Mouse (Mus musculus) forebrain, embryonic 10.5 days (tissue): ENCODE measurements around the gene Zeb2. TPM values are rescaled to one million over a fixed set of nuclear protein-coding genes. Genes with fewer than 3 reads are reported as not detected.

Source experiments
- DNase-seq: peaks from one replicate; pipeline ENCODE4 v3.0.0-alpha.2; 2017; ENCODE audit warnings: low spot score; ENCODE audit errors: extremely low spot score
- H3K27ac ChIP-seq: fragments of 300-500 bp; sonication (generic); 2 replicates; pipeline ENCODE4 v1.5.1; 2016; ENCODE audit warnings: mild to moderate bottlenecking
- H3K27me3 ChIP-seq: fragments of 300-500 bp; sonication (generic); 2 replicates; pipeline ENCODE4 v1.6.1; 2016; ENCODE audit warnings: mild to moderate bottlenecking; ENCODE audit not compliant: poor library complexity, severe bottlenecking
- H3K36me3 ChIP-seq: fragments of 300-500 bp; sonication (generic); replicated peaks from 2 replicates; pipeline ENCODE4 v1.6.1; 2016; ENCODE audit warnings: mild to moderate bottlenecking, moderate library complexity
- H3K4me1 ChIP-seq: fragments of 300-500 bp; sonication (generic); 2 replicates; pipeline ENCODE4 v1.6.1; 2016
- H3K4me3 ChIP-seq: fragments of 300-500 bp; sonication (generic); 2 replicates; pipeline ENCODE4 v1.5.1; 2016; ENCODE audit warnings: mild to moderate bottlenecking, moderate library complexity
- H3K9me3 ChIP-seq: fragments of 300-500 bp; sonication (generic); 2 replicates; pipeline ENCODE4 v1.6.1; 2016; ENCODE audit warnings: mild to moderate bottlenecking, moderate library complexity
- WGBS: fragments of 180-500 bp; shearing (Covaris S2); methylation state at CpG from one replicate; pipeline ENCODE4 v1.1.7; 2016; 5-methylcytosine and 5-hydroxymethylcytosine counted together
- polyA plus RNA-seq: library from polyadenylated mRNA; unstranded; fragments of >200 nt; fragmentation: Nextera tagmentation; extraction: Ambion mirVana; gene quantifications from 2 replicates; pipeline ENCODE4 v1.2.1, GENCODE M21; 2016

Zeb2 gene
- polyA plus RNA-seq, 1 experiment from 2014 or later = 30.2 TPM

DNA sequence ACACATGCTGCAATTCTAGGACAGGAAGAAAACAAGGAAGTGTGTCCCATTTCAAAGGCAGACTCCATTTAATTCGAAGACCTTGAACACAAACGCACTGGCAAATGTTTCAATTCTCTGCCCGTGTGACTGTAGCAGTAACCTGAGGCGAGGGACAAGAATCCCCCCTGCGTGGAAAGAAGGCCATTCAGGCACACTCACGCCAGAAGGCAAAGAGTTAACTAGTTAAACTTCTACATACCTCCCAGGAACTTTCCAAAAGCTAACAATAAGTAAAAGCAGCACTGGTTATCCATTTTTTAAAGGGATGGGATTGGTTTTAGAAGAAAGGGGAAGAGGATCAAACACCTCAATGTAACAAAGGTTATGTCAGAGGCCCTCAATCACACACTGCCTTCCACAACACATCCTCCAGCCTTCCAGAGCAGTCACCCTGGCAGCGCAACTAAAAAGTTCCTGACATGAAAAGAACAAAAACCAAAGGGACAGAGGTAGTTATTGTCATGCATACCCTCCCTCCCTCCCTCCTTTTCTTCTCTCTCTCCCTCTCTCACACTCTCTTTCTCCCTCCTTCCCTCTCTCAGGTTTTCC lies 53.8 kb downstream of the Zeb2 start:
- H3K4me1 ChIP-seq = peaks cover 78% of the 10 kb centered on the region
- WGBS = 30% methylated on average over 7 of the region's 7 CpGs
- no peak for DNase-seq
- no peak overlapping the region for H3K4me3 ChIP-seq
- peaks cover 12% of the 10 kb centered on the region; the same call in 1 of the 2 replicates for H3K36me3 ChIP-seq
- no peaks in the 10 kb centered on the region for H3K9me3 ChIP-seq
- H3K27me3 ChIP-seq = no peaks in the 10 kb centered on the region
- H3K27ac ChIP-seq = peak overlapping the region; percentile 67

DNA sequence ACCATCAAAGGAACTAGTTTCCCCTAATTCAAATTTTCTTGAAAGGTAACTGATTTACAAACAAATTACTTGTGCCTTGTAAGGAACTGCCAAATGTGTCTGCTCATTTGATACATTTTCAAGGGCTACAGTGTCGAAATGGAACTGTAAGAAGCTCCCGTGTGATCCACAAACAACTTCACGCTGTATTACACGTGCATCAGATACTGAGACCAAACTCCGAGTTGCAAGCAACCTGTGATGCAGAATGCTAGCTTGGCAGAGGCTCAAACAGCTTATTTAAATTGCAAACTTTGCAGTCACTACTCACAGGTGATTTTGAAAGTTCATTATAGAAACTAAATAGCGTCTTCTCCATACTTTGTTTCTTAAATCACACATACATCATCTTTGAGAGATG lies 55.1 kb downstream of the Zeb2 start:
- WGBS = 84% methylated on average over 6 of the region's 6 CpGs
- Histone ChIP-seq H3K27ac (no peak overlapping the region), H3K9me3 (no peaks in the 10 kb centered on the region), H3K27me3 (no peaks in the 10 kb centered on the region), H3K4me1 (peaks cover 70% of the 10 kb centered on the region), H3K36me3 (peaks cover 12% of the 10 kb centered on the region; the same call in 1 of the 2 replicates), H3K4me3 (no peak overlapping the region)
- DNase-seq = no peak

DNA sequence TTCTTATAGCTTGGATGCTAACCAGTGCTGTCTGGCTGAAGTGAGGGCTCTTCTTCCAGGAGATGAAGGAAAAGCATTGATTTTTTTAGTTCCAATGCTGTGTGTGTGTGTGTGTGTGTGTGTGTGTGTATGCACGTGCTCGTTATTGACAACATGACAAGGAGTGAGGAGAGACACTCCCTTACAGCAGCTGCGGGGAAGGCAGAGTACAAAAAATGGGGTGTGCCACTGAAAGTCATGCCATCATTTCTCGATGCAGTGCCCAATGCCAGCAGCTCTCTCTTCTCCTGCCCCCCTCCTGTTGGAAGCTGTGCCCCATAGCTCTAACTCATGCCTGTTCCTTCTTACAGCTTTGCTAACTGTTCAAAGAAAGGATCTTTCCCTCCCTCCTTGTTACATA lies 56.4 kb downstream of the Zeb2 start:
- peaks cover 73% of the 10 kb centered on the region for H3K4me1 ChIP-seq
- H3K27ac ChIP-seq = no peak overlapping the region
- H3K27me3 ChIP-seq = no peaks in the 10 kb centered on the region
- no peak overlapping the region for H3K4me3 ChIP-seq
- WGBS = 81% methylated on average over 4 of the region's 4 CpGs
- H3K36me3 ChIP-seq = peaks cover 9% of the 10 kb centered on the region; the same call in 1 of the 2 replicates
- DNase-seq = no peak
- H3K9me3 ChIP-seq = no peaks in the 10 kb centered on the region

DNA sequence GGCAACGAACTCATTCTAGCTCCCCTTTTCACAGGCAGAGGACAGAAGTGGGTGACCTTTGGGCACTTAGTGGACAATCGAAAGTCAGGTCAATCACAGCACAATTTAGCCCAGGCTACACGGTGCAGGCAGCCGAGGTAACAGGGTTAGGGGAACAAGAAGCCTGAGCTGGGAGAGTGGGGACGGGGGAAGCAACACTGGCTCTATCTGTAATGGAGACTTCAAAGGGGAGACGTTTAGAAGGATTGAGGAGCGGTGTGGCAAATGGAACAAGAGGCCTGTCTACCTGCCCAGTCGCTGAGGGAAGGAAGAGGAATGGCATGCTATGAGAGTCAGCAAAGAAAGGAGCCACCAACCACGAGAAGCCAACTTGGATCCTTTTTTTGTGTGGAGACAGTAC lies 57.0 kb downstream of the Zeb2 start:
- Histone ChIP-seq H3K4me1 (peaks cover 78% of the 10 kb centered on the region), H3K27ac (0 out of 2 replicates have a peak overlapping the region, but pooled peaks have one; percentile 12), H3K27me3 (no peaks in the 10 kb centered on the region), H3K4me3 (no peak overlapping the region), H3K9me3 (no peaks in the 10 kb centered on the region), H3K36me3 (peaks cover 7% of the 10 kb centered on the region; the same call in 1 of the 2 replicates)
- DNase-seq = no peak
- WGBS = 81% methylated on average over 9 of the region's 9 CpGs

DNA sequence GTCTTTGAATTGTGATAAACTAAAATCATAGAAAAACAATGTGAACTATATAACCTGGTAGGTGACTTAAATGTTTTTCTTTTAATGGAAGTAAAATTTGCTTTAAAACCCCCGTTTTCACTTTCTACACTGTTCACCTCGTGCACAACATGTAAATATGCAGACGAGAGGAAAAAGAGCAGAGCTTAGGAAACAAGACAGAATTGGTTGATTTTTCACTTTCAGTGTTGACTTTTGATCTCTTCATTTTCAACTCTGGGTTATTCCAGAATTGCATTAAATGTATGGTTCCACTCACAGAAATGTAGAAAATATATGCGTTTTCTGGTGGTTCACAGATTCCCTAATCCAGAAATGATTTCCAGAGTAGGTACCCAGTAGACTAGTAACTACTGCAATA lies 57.6 kb downstream of the Zeb2 start:
- Histone ChIP-seq H3K4me3 (no peak overlapping the region), H3K4me1 (peaks cover 84% of the 10 kb centered on the region), H3K27me3 (no peaks in the 10 kb centered on the region), H3K9me3 (no peaks in the 10 kb centered on the region), H3K27ac (no peak overlapping the region), H3K36me3 (peaks cover under 1% of the 10 kb centered on the region; the same call in 1 of the 2 replicates)
- WGBS = 87% methylated on average over 4 of the region's 4 CpGs
- DNase-seq = no peak

DNA sequence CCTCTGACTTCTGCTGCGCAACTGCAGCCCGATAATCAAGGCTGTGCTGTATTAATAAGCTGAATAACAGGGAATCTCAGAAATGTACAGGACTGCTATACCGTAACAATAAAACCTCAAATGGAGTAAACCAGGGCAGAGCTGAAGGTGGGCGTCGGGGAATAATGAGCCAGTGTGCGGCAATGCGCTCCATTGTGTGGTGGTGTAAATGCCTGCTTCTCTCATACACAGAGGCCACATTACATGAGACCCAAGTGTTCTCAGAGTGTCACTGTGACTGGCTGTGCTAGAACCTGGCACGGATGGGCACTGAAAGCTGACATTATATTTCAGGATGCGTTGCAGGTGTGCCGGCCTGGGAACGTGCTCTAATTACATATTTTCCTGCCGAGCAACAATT lies 58.2 kb downstream of the Zeb2 start:
- 74% methylated on average over 12 of the region's 12 CpGs for WGBS
- Histone ChIP-seq H3K4me3 (no peak overlapping the region), H3K36me3 (no peaks in the 10 kb centered on the region), H3K27me3 (no peaks in the 10 kb centered on the region), H3K9me3 (no peaks in the 10 kb centered on the region), H3K4me1 (peaks cover 86% of the 10 kb centered on the region), H3K27ac (peak overlapping the region; percentile 20; the same call in 1 of the 2 replicates)
- no peak for DNase-seq

DNA sequence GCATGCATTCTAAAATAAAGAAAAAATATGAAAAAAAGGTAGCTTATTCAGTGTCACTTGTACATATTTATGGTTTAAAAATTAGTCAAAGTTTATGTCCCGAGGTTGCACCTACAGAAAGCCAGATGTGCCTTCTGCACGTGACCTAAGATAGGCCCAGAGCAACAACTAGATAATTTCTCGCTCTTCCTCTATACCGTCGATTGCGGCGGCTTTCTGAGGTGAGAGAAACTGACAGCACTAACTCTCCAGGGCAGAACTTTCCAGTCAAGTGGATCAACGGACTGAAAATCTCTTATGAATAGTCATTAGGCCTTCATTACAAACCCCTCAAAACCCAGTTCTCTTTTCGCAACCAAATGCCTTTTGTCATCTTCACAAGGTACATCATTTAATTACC lies 59.0 kb downstream of the Zeb2 start:
- H3K27ac ChIP-seq = no peak overlapping the region
- WGBS = 89% methylated on average over 9 of the region's 9 CpGs
- H3K4me1 ChIP-seq = peaks cover 82% of the 10 kb centered on the region

DNA sequence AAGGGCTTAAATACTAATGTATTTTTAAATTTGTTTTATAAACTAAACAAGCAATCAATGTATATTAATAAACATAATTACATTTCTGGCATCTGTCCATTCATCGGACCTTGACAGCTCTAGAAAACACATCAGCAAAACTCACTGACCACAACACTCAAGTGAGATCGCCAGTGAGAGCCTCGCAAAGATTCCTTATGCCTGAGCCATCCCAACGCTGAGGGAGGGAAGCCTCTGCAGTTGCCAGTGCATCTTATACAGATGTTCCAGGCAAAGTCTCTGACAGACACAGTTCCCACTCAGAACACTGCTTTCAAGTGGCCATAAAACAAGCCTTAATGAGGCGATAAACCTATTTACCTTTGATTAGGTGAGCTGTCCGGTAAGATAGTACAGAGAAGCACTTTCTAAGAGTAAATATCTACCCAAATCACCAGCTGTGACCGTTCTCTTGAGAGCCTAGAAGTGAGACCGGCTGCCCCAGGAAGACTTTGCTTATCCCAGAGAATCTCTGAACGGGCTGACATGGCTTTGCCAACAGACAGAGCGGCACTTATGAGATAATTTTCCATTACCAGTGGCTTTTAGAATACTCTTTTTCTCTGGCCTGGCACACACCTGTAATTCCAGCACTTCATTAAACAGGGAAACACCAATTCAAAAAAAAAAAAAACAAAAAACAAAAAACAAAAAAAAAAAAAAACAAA lies 60.2 kb downstream of the Zeb2 start:
- 88% methylated on average over 10 of the region's 10 CpGs for WGBS
- H3K4me3 ChIP-seq = no peak overlapping the region
- H3K27me3 ChIP-seq = no peaks in the 10 kb centered on the region
- DNase-seq = no peak
- H3K4me1 ChIP-seq = peaks cover 81% of the 10 kb centered on the region
- no peaks in the 10 kb centered on the region for H3K9me3 ChIP-seq
- peak overlapping the region; percentile 53; the same call in 1 of the 2 replicates for H3K27ac ChIP-seq
- H3K36me3 ChIP-seq = no peaks in the 10 kb centered on the region

More for the DNA sequence above, 59.0 kb downstream of the Zeb2 start:
- H3K9me3 ChIP-seq = no peaks in the 10 kb centered on the region
- no peaks in the 10 kb centered on the region for H3K36me3 ChIP-seq
- no peaks in the 10 kb centered on the region for H3K27me3 ChIP-seq
- DNase-seq = no peak
- H3K4me3 ChIP-seq = no peak overlapping the region

DNA sequence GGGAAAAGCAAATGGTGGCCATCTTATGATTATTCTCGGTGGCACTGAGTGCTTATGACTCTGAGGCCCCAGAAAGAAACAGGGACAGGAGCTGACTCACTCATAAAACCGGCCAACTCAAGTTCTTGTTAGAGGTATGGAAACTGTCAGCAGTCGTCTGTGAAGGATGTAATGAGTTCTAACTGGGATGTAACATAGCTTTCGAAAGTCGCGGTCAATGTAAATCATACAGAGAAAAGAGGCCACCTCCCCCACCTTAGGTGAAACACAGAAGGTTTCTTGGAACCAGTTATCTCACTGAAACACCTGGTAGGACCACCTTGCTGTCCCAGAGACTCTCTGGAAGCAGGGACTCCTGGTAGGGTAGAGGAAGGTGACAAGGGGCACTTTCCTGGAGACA lies 61.3 kb downstream of the Zeb2 start:
- Histone ChIP-seq H3K36me3 (no peaks in the 10 kb centered on the region), H3K4me3 (no peak overlapping the region), H3K4me1 (peaks cover 75% of the 10 kb centered on the region), H3K9me3 (no peaks in the 10 kb centered on the region), H3K27ac (0 out of 2 replicates have a peak overlapping the region, but pooled peaks have one; percentile 51), H3K27me3 (no peaks in the 10 kb centered on the region)
- no peak for DNase-seq
- WGBS = 87% methylated on average over 6 of the region's 6 CpGs

DNA sequence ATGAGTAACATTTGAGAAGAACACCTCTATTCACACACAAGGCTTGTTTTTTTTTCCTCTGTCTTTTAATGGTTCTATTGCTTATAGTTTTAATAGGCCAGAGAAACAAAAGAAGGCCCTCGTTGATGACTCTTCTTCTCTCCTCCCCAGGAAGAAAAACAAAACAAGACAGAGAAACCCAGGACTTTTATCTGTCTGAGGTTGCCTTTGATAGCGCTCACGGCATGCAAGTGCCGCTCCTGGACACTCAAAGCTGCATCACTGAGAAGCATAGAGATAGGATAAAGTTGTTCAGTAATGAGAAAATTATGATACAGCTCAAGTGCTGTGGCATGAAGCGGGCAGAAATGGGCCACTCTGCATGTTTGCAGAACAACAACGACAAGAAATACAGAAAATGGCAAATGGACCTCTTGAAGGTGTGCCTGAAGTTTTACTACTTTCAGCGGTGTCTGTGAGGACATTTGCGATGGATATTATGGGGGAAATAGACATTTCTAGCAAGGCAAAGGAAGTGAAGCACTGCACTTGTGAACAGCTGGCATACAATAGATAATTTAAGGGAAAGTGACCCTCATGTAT lies 62.1 kb downstream of the Zeb2 start:
- Histone ChIP-seq H3K9me3 (no peaks in the 10 kb centered on the region), H3K4me1 (peaks cover 67% of the 10 kb centered on the region), H3K27ac (peak overlapping the region; percentile 51; the same call in 1 of the 2 replicates), H3K36me3 (no peaks in the 10 kb centered on the region), H3K27me3 (no peaks in the 10 kb centered on the region), H3K4me3 (no peak overlapping the region)
- WGBS = 84% methylated on average over 8 of the region's 8 CpGs
- no peak for DNase-seq

DNA sequence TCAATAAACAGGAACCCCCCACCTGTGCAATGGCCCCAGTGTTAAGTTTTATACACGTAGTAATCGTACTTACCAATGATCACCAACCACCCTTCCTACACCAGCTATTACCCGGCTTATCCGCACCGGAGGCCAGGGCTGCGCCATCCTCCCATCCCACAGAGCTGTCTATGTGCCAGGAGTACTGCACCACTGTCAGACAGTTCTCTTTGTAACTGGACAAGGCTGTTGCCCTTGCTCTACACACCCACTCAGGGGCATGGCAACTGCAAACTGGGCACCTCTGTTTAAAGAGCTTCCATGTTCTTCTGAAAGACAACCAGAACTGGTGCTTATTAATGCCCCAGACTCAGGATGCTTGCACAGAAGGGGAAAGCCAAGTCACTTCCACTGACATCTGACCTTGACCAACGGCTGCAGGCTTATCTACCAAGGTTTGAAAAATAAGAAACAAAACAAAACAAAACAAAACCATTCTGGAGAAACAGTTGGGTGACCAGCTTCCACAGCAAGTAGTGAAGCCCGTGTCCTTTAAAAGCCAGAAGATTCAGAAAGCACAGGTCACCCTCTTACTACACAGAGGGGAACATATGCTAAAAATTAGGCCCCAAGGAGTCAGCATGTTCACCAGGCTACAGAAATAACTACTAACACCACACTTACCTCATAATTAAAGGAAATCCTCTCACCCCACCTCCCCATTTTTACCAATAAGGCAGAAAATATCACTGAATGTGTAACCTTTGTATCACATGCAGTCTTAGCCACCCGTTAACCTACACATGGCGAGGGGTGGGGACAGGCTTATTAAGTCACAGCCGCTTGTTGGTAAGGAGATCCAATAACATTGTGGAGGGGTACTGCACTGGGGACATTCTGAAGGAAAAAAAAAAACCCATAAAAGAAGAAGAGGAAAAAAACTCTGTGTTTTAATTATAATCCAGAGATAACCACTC lies 62.8 kb downstream of the Zeb2 start:
- WGBS = 80% methylated on average over 11 of the region's 11 CpGs
- peak overlapping the region; percentile 42 for H3K27ac ChIP-seq

DNA sequence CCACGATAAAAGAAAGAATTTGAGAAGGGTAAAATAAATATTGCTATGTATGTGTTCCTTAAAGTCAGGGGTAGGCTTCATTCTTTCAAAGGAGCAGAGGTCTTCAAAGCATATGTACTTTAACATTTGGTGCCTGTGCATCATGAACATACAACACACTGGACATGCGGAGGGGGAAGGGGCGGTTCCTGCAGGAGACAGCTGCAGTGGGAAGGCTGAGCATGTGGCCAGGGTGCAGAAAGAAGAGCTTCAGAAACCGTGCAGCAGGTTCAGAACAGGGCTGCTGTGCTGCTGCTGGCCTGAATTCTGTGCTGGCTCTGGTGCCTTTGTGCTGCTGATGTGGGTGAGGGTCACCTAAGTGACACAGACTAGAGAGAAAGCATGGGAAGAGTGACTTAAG lies 64.6 kb downstream of the Zeb2 start:
- H3K27ac ChIP-seq = no peak overlapping the region
- H3K4me1 ChIP-seq = peaks cover 54% of the 10 kb centered on the region
- H3K27me3 ChIP-seq = no peaks in the 10 kb centered on the region
- DNase-seq = no peak
- H3K9me3 ChIP-seq = no peaks in the 10 kb centered on the region
- no peaks in the 10 kb centered on the region for H3K36me3 ChIP-seq
- 84% methylated on average over 4 of the region's 4 CpGs for WGBS
- H3K4me3 ChIP-seq = no peak overlapping the region

More for the DNA sequence above, 62.8 kb downstream of the Zeb2 start:
- peaks cover 60% of the 10 kb centered on the region for H3K4me1 ChIP-seq
- H3K27me3 ChIP-seq = no peaks in the 10 kb centered on the region
- DNase-seq = no peak
- H3K9me3 ChIP-seq = no peaks in the 10 kb centered on the region
- no peaks in the 10 kb centered on the region for H3K36me3 ChIP-seq
- H3K4me3 ChIP-seq = no peak overlapping the region
